Mouse (Mus musculus) midbrain, embryonic 12.5 days (tissue): ENCODE data around the gene Hvcn1. TPM values are rescaled to one million over a fixed set of nuclear protein-coding genes. Genes with fewer than 3 reads are reported as not detected.

Experiments
- ATAC-seq: fragments of 200-750 bp; cut with Nextera tagmentation; 2 replicates; pipeline ENCODE4 v1.8.0; 2017; ENCODE audit warnings: low read depth, moderate TSS enrichment, moderate library complexity; ENCODE audit not compliant: low FRiP score
- H3K27ac ChIP-seq: fragments of 300-500 bp; sonication (generic); replicated peaks from 2 replicates; pipeline ENCODE4 v1.5.1; 2016; ENCODE audit warnings: mild to moderate bottlenecking
- H3K27me3 ChIP-seq: fragments of 300-500 bp; sonication (generic); 2 replicates; pipeline ENCODE4 v1.6.1; 2016; ENCODE audit warnings: mild to moderate bottlenecking
- H3K36me3 ChIP-seq: fragments of 300-500 bp; sonication (generic); 2 replicates; pipeline ENCODE4 v1.6.1; 2016
- H3K4me1 ChIP-seq: fragments of 300-500 bp; sonication (generic); 2 replicates; pipeline ENCODE4 v1.6.1; 2016
- H3K4me2 ChIP-seq: fragments of 300-500 bp; sonication (generic); replicated peaks from 2 replicates; pipeline ENCODE4 v1.6.1; 2016; ENCODE audit warnings: mild to moderate bottlenecking, moderate library complexity
- H3K4me3 ChIP-seq: fragments of 300-500 bp; sonication (generic); 2 replicates; pipeline ENCODE4 v1.5.1; 2016; ENCODE audit warnings: mild to moderate bottlenecking
- H3K9ac ChIP-seq: fragments of 300-500 bp; sonication (generic); replicated peaks from 2 replicates; pipeline ENCODE4 v1.6.1; 2016; ENCODE audit warnings: mild to moderate bottlenecking, moderate library complexity
- H3K9me3 ChIP-seq: fragments of 300-500 bp; sonication (generic); 2 replicates; pipeline ENCODE4 v1.6.1; 2016; ENCODE audit warnings: mild to moderate bottlenecking
- WGBS: fragments of 180-500 bp; shearing (Covaris S2); methylation state at CpG from one replicate; pipeline ENCODE4 v1.1.7; 2016; 5-methylcytosine and 5-hydroxymethylcytosine counted together
- polyA plus RNA-seq: library from polyadenylated mRNA; unstranded; fragments of >200 nt; fragmentation: Nextera tagmentation; extraction: Ambion mirVana; gene quantifications from 2 replicates; pipeline ENCODE4 v1.2.1, GENCODE M21; 2016

Gene Hvcn1
- polyA plus RNA-seq, 1 experiment from 2014 or later: 10.8 TPM

DNA sequence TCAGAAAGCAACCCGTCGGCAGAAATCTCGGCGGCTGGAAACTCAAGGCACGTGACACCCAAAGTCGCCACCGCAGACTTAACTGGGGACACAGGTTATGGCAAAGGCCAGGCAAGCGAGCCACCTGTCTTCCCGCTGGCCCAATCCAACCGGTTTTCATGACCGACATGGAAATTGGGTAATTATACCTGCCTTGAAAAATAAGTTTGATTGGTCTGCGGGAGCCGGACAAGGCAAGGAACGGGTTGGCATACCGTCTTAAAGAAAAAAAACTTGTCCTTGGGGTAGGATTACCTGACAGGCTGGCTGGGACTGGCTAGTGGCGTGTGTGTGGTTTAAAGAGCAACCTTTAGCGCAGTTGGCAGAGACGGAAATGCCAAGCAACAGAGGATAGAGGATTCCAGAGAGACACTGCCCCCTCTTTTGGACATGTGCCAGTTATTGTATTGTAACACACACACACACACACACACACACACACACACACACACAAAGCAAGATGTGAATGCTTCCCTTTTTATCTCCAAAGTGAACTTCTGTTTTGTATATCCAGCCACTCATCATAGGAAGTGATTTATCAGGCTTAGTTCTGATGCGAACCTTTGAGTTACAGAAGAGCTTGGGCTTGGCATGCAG lies 74.3 kb downstream of the Hvcn1 start:
- Histone ChIP-seq H3K9me3 (no peaks in the 10 kb centered on the region), H3K36me3 (no peaks in the 10 kb centered on the region), H3K27me3 (no peaks in the 10 kb centered on the region), H3K9ac (no peak overlapping the region), H3K4me2 (no peak overlapping the region), H3K27ac (no peak overlapping the region), H3K4me1 (peaks cover 9% of the 10 kb centered on the region), H3K4me3 (no peak overlapping the region)
- WGBS: 48% methylated on average over 19 of the region's 19 CpGs
- no peak for ATAC-seq

GRCm38 (mm10) chr5:122283828-122284182 lies 77.2 kb downstream of the Hvcn1 start:
- Histone ChIP-seq H3K27ac (no peak overlapping the region), H3K9me3 (no peaks in the 10 kb centered on the region), H3K36me3 (0 out of 2 replicates have a peak, but pooled peaks cover 2% of the 10 kb centered on the region), H3K4me2 (peak overlapping the region; percentile 99), H3K9ac (no peak overlapping the region), H3K4me3 (peak overlapping the region; percentile 98), H3K27me3 (no peaks in the 10 kb centered on the region), H3K4me1 (peaks cover 14% of the 10 kb centered on the region)
- no peak for ATAC-seq
- 26% methylated on average over 2 of the region's 2 CpGs for WGBS

- Histone ChIP-seq H3K9ac (peak within 1 kb of the TSS; percentile 96), H3K27me3 (no peaks in the 10 kb centered on the region), H3K4me2 (peak within 1 kb of the TSS; percentile 99), H3K4me3 (peak within 1 kb of the TSS; percentile 98), H3K36me3 (0 out of 2 replicates have a peak, but pooled peaks cover 2% of the 10 kb centered on the region), H3K9me3 (no peaks in the 10 kb centered on the region), H3K4me1 (peaks cover 14% of the 10 kb centered on the region), H3K27ac (peak within 1 kb of the TSS; percentile 90)
- ATAC-seq: peak; percentile 93
- WGBS: under 1% methylated on average over 103 of the region's 114 CpGs
These were observed 77.8 kb downstream of the Hvcn1 start, which contains the start of gene Pptc7 for GRCm38 (mm10) chr5:122284183-122285028. Gene Pptc7 (plus strand): TSS chr5:122284365.

DNA sequence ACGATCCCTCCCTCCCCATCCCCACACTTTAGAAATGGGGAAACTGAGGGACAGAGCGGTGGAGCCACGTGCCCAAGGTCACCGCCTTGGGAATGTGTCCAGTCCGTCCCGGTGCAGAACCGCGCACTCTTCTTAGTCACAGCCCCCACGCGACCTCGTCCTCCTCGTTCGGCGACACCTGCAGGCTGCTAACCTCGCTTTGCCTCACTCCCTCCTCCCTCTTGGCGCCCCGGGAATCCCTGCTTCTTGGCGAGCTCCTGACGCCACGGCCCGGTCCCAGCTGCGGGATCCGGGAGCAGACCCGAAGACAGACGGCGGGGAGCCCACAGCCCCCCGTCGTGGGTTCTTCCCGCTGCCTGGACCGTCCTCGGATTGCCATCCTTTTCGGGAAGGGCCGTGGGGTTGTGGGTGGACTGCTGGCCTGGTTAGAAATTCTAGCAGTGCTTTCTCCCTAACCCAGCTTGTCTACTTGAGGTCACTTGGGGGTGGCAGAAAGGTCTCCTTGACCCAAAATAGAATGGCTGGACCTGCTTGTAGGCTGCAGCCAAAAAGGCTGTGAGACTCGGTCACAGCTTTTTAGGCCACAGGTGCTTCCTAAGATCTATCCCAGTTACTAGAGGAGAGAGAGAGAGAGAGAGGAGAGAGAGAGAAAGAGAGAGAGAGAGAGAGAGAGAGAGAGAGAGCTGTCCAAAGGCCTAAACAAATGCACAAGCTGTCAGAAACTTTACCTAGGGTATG lies 78.6 kb downstream of the Hvcn1 start:
- H3K36me3 ChIP-seq: 0 out of 2 replicates have a peak, but pooled peaks cover 2% of the 10 kb centered on the region
- ATAC-seq: peak; percentile 41
- no peaks in the 10 kb centered on the region for H3K27me3 ChIP-seq
- H3K9me3 ChIP-seq: no peaks in the 10 kb centered on the region
- peak overlapping the region; percentile 90 for H3K27ac ChIP-seq
- 1% methylated on average over 34 of the region's 34 CpGs for WGBS
- peak overlapping the region; percentile 96 for H3K9ac ChIP-seq
- H3K4me3 ChIP-seq: peak overlapping the region; percentile 98
- H3K4me1 ChIP-seq: peaks cover 14% of the 10 kb centered on the region
- peak overlapping the region; percentile 99 for H3K4me2 ChIP-seq

DNA sequence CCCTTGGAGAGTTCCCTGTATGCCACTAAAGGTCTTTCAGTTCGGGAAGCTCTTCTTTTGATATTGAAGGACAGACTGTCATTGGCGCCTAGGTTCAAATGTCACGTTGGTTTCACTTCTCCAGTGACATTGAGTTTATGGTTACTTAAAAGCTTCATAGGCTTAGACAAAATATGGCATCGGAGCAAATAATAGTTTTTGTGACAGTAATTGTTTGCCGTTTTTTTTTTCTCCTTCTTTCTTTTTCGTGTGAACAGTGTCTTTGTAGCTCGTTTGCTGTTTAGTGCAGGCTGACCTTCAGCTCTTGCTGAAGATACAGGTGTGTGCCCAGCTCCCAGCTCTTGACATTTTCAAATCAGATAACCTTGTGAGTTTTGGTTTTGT lies 79.2 kb downstream of the Hvcn1 start:
- Histone ChIP-seq H3K4me3 (peak overlapping the region; percentile 98), H3K27ac (no peak overlapping the region), H3K36me3 (0 out of 2 replicates have a peak, but pooled peaks cover 2% of the 10 kb centered on the region), H3K27me3 (no peaks in the 10 kb centered on the region), H3K9ac (peak overlapping the region; percentile 96), H3K4me1 (peaks cover 14% of the 10 kb centered on the region), H3K4me2 (peak overlapping the region; percentile 99), H3K9me3 (no peaks in the 10 kb centered on the region)
- ATAC-seq: no peak
- WGBS: 62% methylated on average over 7 of the region's 7 CpGs

DNA sequence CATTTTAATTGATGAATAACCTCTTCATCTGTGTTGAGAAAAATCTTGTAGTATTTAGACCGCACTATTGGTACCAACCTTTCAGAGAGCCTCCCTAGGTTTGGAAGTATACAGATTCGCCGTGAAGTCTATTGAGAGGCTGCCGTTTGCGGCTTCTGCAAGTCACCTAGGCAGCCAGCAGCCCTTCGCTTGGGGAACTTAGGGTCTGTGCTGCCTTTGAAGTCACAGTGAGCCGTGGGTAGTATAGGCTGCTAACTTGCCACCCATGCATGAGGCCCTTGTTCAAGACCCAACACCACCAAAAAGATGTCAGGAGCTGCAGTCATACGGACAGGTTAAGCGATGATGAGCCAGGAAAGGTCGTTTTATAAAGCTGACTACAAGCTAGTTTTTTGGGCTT lies 79.6 kb downstream of the Hvcn1 start:
- H3K4me3 ChIP-seq: no peak overlapping the region; the same call in 1 of the 2 replicates
- 0 out of 2 replicates have a peak overlapping the region, but pooled peaks have one; percentile 96 for H3K9ac ChIP-seq
- H3K36me3 ChIP-seq: 0 out of 2 replicates have a peak, but pooled peaks cover 2% of the 10 kb centered on the region
- peaks cover 14% of the 10 kb centered on the region for H3K4me1 ChIP-seq
- 87% methylated on average over 10 of the region's 10 CpGs for WGBS
- H3K9me3 ChIP-seq: no peaks in the 10 kb centered on the region
- H3K27ac ChIP-seq: no peak overlapping the region
- ATAC-seq: no peak
- H3K4me2 ChIP-seq: peak overlapping the region; percentile 99
- no peaks in the 10 kb centered on the region for H3K27me3 ChIP-seq

- peaks cover 14% of the 10 kb centered on the region for H3K4me1 ChIP-seq
- H3K36me3 ChIP-seq: 0 out of 2 replicates have a peak, but pooled peaks cover 2% of the 10 kb centered on the region
- no peak for ATAC-seq
- no peak overlapping the region for H3K27ac ChIP-seq
- H3K27me3 ChIP-seq: no peaks in the 10 kb centered on the region
- H3K4me3 ChIP-seq: no peak overlapping the region
- H3K9me3 ChIP-seq: no peaks in the 10 kb centered on the region
- H3K9ac ChIP-seq: no peak overlapping the region; the same call in 1 of the 2 replicates
- 92% methylated on average over 4 of the region's 4 CpGs for WGBS
- H3K4me2 ChIP-seq: no peak overlapping the region
These were observed 80.4 kb downstream of the Hvcn1 start for GRCm38 (mm10) chr5:122287026-122287425.

GRCm38 (mm10) chr5:122288147-122288811 lies 81.7 kb downstream of the Hvcn1 start:
- H3K4me1 ChIP-seq: peaks cover 16% of the 10 kb centered on the region
- H3K27ac ChIP-seq: no peak overlapping the region
- 91% methylated on average over 4 of the region's 4 CpGs for WGBS
- ATAC-seq: no peak
- 0 out of 2 replicates have a peak, but pooled peaks cover 2% of the 10 kb centered on the region for H3K36me3 ChIP-seq
- H3K27me3 ChIP-seq: no peaks in the 10 kb centered on the region
- H3K4me2 ChIP-seq: no peak overlapping the region
- H3K9ac ChIP-seq: no peak overlapping the region
- no peak overlapping the region for H3K4me3 ChIP-seq
- no peaks in the 10 kb centered on the region for H3K9me3 ChIP-seq

DNA sequence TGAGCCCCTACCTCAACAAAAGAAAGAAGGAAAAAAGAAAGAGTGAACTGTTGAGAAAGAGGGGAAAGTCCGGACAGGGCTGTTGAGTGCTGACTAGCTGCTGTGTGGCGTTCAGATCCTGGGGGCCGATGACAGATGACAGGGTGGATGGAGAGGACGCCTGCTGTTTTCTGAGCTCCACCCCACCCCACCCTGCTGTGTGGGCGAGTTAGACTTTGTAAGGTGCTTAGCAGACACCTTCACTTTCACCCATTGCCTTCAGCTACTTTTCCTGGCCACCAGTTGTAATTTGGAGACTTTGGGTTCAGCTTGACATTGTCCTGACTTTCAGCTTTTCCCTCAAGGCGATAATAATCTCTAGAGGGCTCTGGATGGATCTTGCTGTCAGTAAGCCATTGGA lies 84.5 kb downstream of the Hvcn1 start:
- Histone ChIP-seq H3K9me3 (no peaks in the 10 kb centered on the region), H3K4me2 (no peak overlapping the region), H3K9ac (no peak overlapping the region), H3K4me1 (peaks cover 29% of the 10 kb centered on the region), H3K36me3 (0 out of 2 replicates have a peak, but pooled peaks cover 2% of the 10 kb centered on the region), H3K27me3 (no peaks in the 10 kb centered on the region), H3K27ac (no peak overlapping the region), H3K4me3 (no peak overlapping the region)
- 65% methylated on average over 6 of the region's 6 CpGs for WGBS
- no peak for ATAC-seq
